Comparison of ENCODE assay signal across 9 mouse cellular contexts in genomic region chr12:112001223-112001622, GRCm38 (mm10). TPM values are rescaled to one million over a fixed set of nuclear protein-coding genes. Genes with fewer than 3 reads are reported as not detected.
DNase-seq lines count a peak whose midpoint lies in the region; ATAC-seq lines count a peak whose summit lies in the region.
"Had no signal": no experiment of that assay in that cellular context is flagged by ENCODE, and none has a peak within 500 bp of the region (broad histone marks: within the 10 kb centered on the region; RNA-seq: fewer than 3 reads in every experiment).

No protein-coding gene starts in this region.

- peak; percentile 79 for DNase-seq in kidney, adult 18-20 months
- DNase-seq in cerebellum, adult 18-20 months = peak; percentile 67 to 76
- DNase-seq in natural killer cell, adult 2 months (ENCODE audit: low spot score in 2 of 2) = peak; percentile 10 to 41
- DNase-seq in testis, postnatal 10 days (ENCODE audit: low spot score) = peak; percentile 85

- WGBS in kidney, embryonic 15.5 days = 19% methylated on average over 8 of the region's 8 CpGs
- 19% methylated on average over 8 of the region's 8 CpGs for WGBS in kidney, embryonic 14.5 days
- 24% methylated on average over 8 of the region's 8 CpGs for WGBS in limb, embryonic 15.5 days

- no peak overlapping the region for H3K4me2 ChIP-seq in kidney, embryonic 15.5 days
- H3K4me2 ChIP-seq in kidney, embryonic 14.5 days (replicated peaks; ENCODE audit: low read depth, low read length) = no peak overlapping the region
- no peak overlapping the region for H3K4me2 ChIP-seq in limb, embryonic 15.5 days
- H3K4me2 ChIP-seq: embryonic facial prominence, embryonic 15.5 days had no signal

- ATAC-seq in kidney, embryonic 15.5 days (replicated peaks; ENCODE audit: low FRiP score) = no peak
- peak; percentile 77; the same call in 1 of the 2 replicates for ATAC-seq in frontal cortex, adult (ENCODE audit: low TSS enrichment)
- ATAC-seq in kidney, embryonic 14.5 days (ENCODE audit: low FRiP score, low TSS enrichment) = peak; percentile 60
- ATAC-seq in limb, embryonic 15.5 days (ENCODE audit: insufficient number of reproducible peaks, low FRiP score, low TSS enrichment, low read depth) = peak; percentile 24; the same call in 1 of the 2 replicates

- no peak overlapping the region for H3K27ac ChIP-seq in kidney, embryonic 15.5 days
- no peak overlapping the region for H3K27ac ChIP-seq in kidney, embryonic 14.5 days (ENCODE audit: low read depth, low read length)
- H3K27ac ChIP-seq in limb, embryonic 15.5 days = no peak overlapping the region
- H3K27ac ChIP-seq: embryonic facial prominence, embryonic 15.5 days had no signal

- H3K36me3 ChIP-seq in kidney, embryonic 15.5 days = no peaks in the 10 kb centered on the region
- H3K36me3 ChIP-seq in kidney, embryonic 14.5 days (ENCODE audit: control insufficient read depth, insufficient read depth, low read length) = no peaks in the 10 kb centered on the region
- no peaks in the 10 kb centered on the region for H3K36me3 ChIP-seq in limb, embryonic 15.5 days
- H3K36me3 ChIP-seq: embryonic facial prominence, embryonic 15.5 days had no signal

- no peaks in the 10 kb centered on the region for H3K27me3 ChIP-seq in kidney, embryonic 15.5 days
- no peaks in the 10 kb centered on the region for H3K27me3 ChIP-seq in kidney, embryonic 14.5 days (ENCODE audit: control insufficient read depth, insufficient read depth, low read length)
- H3K27me3 ChIP-seq in limb, embryonic 15.5 days = no peaks in the 10 kb centered on the region
- H3K27me3 ChIP-seq: embryonic facial prominence, embryonic 15.5 days had no signal

- no peak overlapping the region for H3K4me3 ChIP-seq in kidney, embryonic 15.5 days (replicated peaks)
- H3K4me3 ChIP-seq in kidney, embryonic 14.5 days (ENCODE audit: low read length) = no peak overlapping the region
- no peak overlapping the region for H3K4me3 ChIP-seq in limb, embryonic 15.5 days
- H3K4me3 ChIP-seq: embryonic facial prominence, embryonic 15.5 days had no signal

- no peak overlapping the region for H3K9ac ChIP-seq in kidney, embryonic 15.5 days
- H3K9ac ChIP-seq in kidney, embryonic 14.5 days (ENCODE audit: low read depth, low read length) = no peak overlapping the region
- no peak overlapping the region for H3K9ac ChIP-seq in limb, embryonic 15.5 days
- H3K9ac ChIP-seq: embryonic facial prominence, embryonic 15.5 days had no signal

- H3K9me3 ChIP-seq in kidney, embryonic 15.5 days (replicated peaks) = 0 out of 2 replicates have a peak, but pooled peaks cover under 1% of the 10 kb centered on the region
- H3K9me3 ChIP-seq in kidney, embryonic 14.5 days (ENCODE audit: control insufficient read depth, low read length) = no peaks in the 10 kb centered on the region
- no peaks in the 10 kb centered on the region for H3K9me3 ChIP-seq in limb, embryonic 15.5 days
- H3K9me3 ChIP-seq: embryonic facial prominence, embryonic 15.5 days had no signal

- no peaks in the 10 kb centered on the region for H3K4me1 ChIP-seq in kidney, embryonic 15.5 days
- H3K4me1 ChIP-seq in kidney, embryonic 14.5 days (ENCODE audit: control insufficient read depth, insufficient read depth, low read length) = no peaks in the 10 kb centered on the region
- H3K4me1 ChIP-seq in limb, embryonic 15.5 days = no peaks in the 10 kb centered on the region
- H3K4me1 ChIP-seq: embryonic facial prominence, embryonic 15.5 days had no signal

RNA-seq across cellular contexts. Expression of gene Rd3l, which starts 20.1 kb away (rescaled TPM):
- not detected in 2 replicates for polyA plus RNA-seq in kidney, embryonic 15.5 days (2015; fragmentation: Nextera tagmentation; extraction: Ambion mirVana)
- polyA plus RNA-seq in kidney, embryonic 14.5 days (2014; fragmentation: Nextera tagmentation; extraction: Ambion mirVana) = not detected in 2 replicates
- polyA plus RNA-seq in limb, embryonic 15.5 days (2015; fragmentation: Nextera tagmentation; extraction: Ambion mirVana) = not detected in 2 replicates
- polyA plus RNA-seq: embryonic facial prominence, embryonic 15.5 days had no signal

RNA-seq across cellular contexts. Expression of gene Tdrd9, which starts 29.9 kb away (rescaled TPM):
- 0.47 and 0.57 TPM in 2 replicates for polyA plus RNA-seq in kidney, embryonic 15.5 days (2015; fragmentation: Nextera tagmentation; extraction: Ambion mirVana)
- 0.44 and 0.65 TPM in 2 replicates for polyA plus RNA-seq in kidney, embryonic 14.5 days (2014; fragmentation: Nextera tagmentation; extraction: Ambion mirVana)
- polyA plus RNA-seq in limb, embryonic 15.5 days (2015; fragmentation: Nextera tagmentation; extraction: Ambion mirVana) = 0.19 and 0.88 TPM in 2 replicates

RNA-seq across cellular contexts. Expression of gene Atp5mpl, which starts 34.4 kb away (rescaled TPM):
- polyA plus RNA-seq in kidney, embryonic 15.5 days (2015; fragmentation: Nextera tagmentation; extraction: Ambion mirVana) = 785 and 879 TPM in 2 replicates
- polyA plus RNA-seq in kidney, embryonic 14.5 days (2014; fragmentation: Nextera tagmentation; extraction: Ambion mirVana) = 689 and 1,049 TPM in 2 replicates
- polyA plus RNA-seq in limb, embryonic 15.5 days (2015; fragmentation: Nextera tagmentation; extraction: Ambion mirVana) = 515 and 585 TPM in 2 replicates

Comparison
In these comparisons a context has a peak if more than half of its experiments do, and no peak if none do; other contexts are left out.
1. DNase-seq: peak in every context shown above with its lines; median percentile 85 in testis, postnatal 10 days; 79 in kidney, adult 18-20 months; 72 in cerebellum, adult 18-20 months; 26 in natural killer cell, adult 2 months.